Mouse (Mus musculus): ENCODE data around the gene Ankrd10. TPM values are rescaled to one million over a fixed set of nuclear protein-coding genes. Genes with fewer than 3 reads are reported as not detected.

The Ankrd10 gene
- total and polyA plus RNA-seq, 2 experiments, result 12.3 to 13.5 TPM

GRCm38 (mm10) chr8:11634331-11635011 lies 1.1 kb downstream of the Ankrd10 start:
- TF ChIP-seq POLR2A (IDR thresholded peaks at IDR 0.05; ENCODE audit: extremely low read depth, insufficient read depth, low read length) (no peak), CTCF (IDR thresholded peaks at IDR 0.05; ENCODE audit: low read depth, low read length) (no peak)
- 2% methylated on average over 39 of the region's 39 CpGs for WGBS
- peaks cover 4% of the 10 kb centered on the region; the same call in 1 of the 2 replicates for H3K36me3 ChIP-seq (ENCODE audit: control insufficient read depth, insufficient read depth, low read length)
- H3K27ac ChIP-seq (replicated peaks; ENCODE audit: insufficient read depth, low read depth, low read length), result no peak overlapping the region
- H3K27me3 ChIP-seq (ENCODE audit: control insufficient read depth, insufficient read depth, low read length), result no peaks in the 10 kb centered on the region
- peak; percentile 24 for DNase-seq (ENCODE audit: extremely low read depth, low read depth, low spot score)
- H3K9ac ChIP-seq (ENCODE audit: low read depth, low read length), result peak overlapping the region; percentile 80
- peaks cover 19% of the 10 kb centered on the region; the same call in 1 of the 2 replicates for H3K4me1 ChIP-seq (ENCODE audit: control insufficient read depth, insufficient read depth, low read length)
- peak overlapping the region; percentile 71 for H3K4me3 ChIP-seq (ENCODE audit: insufficient read depth, low read depth, low read length)
- H3K79me2 ChIP-seq (ENCODE audit: control insufficient read depth, insufficient read depth, low read length), result peaks cover 5% of the 10 kb centered on the region; the same call in 1 of the 2 replicates

GRCm38 (mm10) chr8:11633414-11633813 lies 2.1 kb downstream of the Ankrd10 start:
- no peak overlapping the region for H3K4me3 ChIP-seq (ENCODE audit: insufficient read depth, low read depth, low read length)
- H3K27me3 ChIP-seq (ENCODE audit: control insufficient read depth, insufficient read depth, low read length), result no peaks in the 10 kb centered on the region
- WGBS, result 20% methylated on average over 7 of the region's 7 CpGs
- peaks cover 5% of the 10 kb centered on the region; the same call in 1 of the 2 replicates for H3K79me2 ChIP-seq (ENCODE audit: control insufficient read depth, insufficient read depth, low read length)
- H3K9ac ChIP-seq (ENCODE audit: low read depth, low read length), result no peak overlapping the region
- peaks cover 5% of the 10 kb centered on the region; the same call in 1 of the 2 replicates for H3K36me3 ChIP-seq (ENCODE audit: control insufficient read depth, insufficient read depth, low read length)
- DNase-seq (ENCODE audit: extremely low read depth, low read depth, low spot score), result no peak
- no peak for TF ChIP-seq CTCF (IDR thresholded peaks at IDR 0.05; ENCODE audit: low read depth, low read length)
- no peak for TF ChIP-seq POLR2A (IDR thresholded peaks at IDR 0.05; ENCODE audit: extremely low read depth, insufficient read depth, low read length)
- peaks cover 19% of the 10 kb centered on the region; the same call in 1 of the 2 replicates for H3K4me1 ChIP-seq (ENCODE audit: control insufficient read depth, insufficient read depth, low read length)
- peak overlapping the region; percentile 14 for H3K27ac ChIP-seq (replicated peaks; ENCODE audit: insufficient read depth, low read depth, low read length)

- WGBS, result 3% methylated on average over 2 of the region's 2 CpGs
- DNase-seq (ENCODE audit: extremely low read depth, low read depth, low spot score), result peak; percentile 80
- H3K9ac ChIP-seq (ENCODE audit: low read depth, low read length), result no peak overlapping the region
- peaks cover 19% of the 10 kb centered on the region; the same call in 1 of the 2 replicates for H3K4me1 ChIP-seq (ENCODE audit: control insufficient read depth, insufficient read depth, low read length)
- H3K27me3 ChIP-seq (ENCODE audit: control insufficient read depth, insufficient read depth, low read length), result no peaks in the 10 kb centered on the region
- no peak for TF ChIP-seq POLR2A (IDR thresholded peaks at IDR 0.05; ENCODE audit: extremely low read depth, insufficient read depth, low read length)
- no peak for TF ChIP-seq CTCF (IDR thresholded peaks at IDR 0.05; ENCODE audit: low read depth, low read length)
- H3K4me3 ChIP-seq (ENCODE audit: insufficient read depth, low read depth, low read length), result no peak overlapping the region
- peaks cover 10% of the 10 kb centered on the region for H3K36me3 ChIP-seq (ENCODE audit: control insufficient read depth, insufficient read depth, low read length)
- H3K27ac ChIP-seq (replicated peaks; ENCODE audit: insufficient read depth, low read depth, low read length), result no peak overlapping the region
- H3K79me2 ChIP-seq (ENCODE audit: control insufficient read depth, insufficient read depth, low read length), result peaks cover 5% of the 10 kb centered on the region; the same call in 1 of the 2 replicates
Measured at GRCm38 (mm10) chr8:11632406-11632805, 3.2 kb downstream of the Ankrd10 start.

GRCm38 (mm10) chr8:11629206-11629605 lies 6.4 kb downstream of the Ankrd10 start:
- Histone ChIP-seq H3K27ac (replicated peaks; ENCODE audit: insufficient read depth, low read depth, low read length) (no peak overlapping the region), H3K9ac (ENCODE audit: low read depth, low read length) (no peak overlapping the region), H3K27me3 (ENCODE audit: control insufficient read depth, insufficient read depth, low read length) (no peaks in the 10 kb centered on the region), H3K36me3 (ENCODE audit: control insufficient read depth, insufficient read depth, low read length) (peaks cover 21% of the 10 kb centered on the region), H3K4me1 (ENCODE audit: control insufficient read depth, insufficient read depth, low read length) (peaks cover 14% of the 10 kb centered on the region; the same call in 1 of the 2 replicates), H3K4me3 (ENCODE audit: insufficient read depth, low read depth, low read length) (no peak overlapping the region), H3K79me2 (ENCODE audit: control insufficient read depth, insufficient read depth, low read length) (peaks cover 5% of the 10 kb centered on the region; the same call in 1 of the 2 replicates)
- no peak for TF ChIP-seq POLR2A (IDR thresholded peaks at IDR 0.05; ENCODE audit: extremely low read depth, insufficient read depth, low read length)
- TF ChIP-seq CTCF (IDR thresholded peaks at IDR 0.05; ENCODE audit: low read depth, low read length), result no peak
- no peak for DNase-seq (ENCODE audit: extremely low read depth, low read depth, low spot score)
- 93% methylated on average over 5 of the region's 5 CpGs for WGBS

- H3K79me2 ChIP-seq (ENCODE audit: control insufficient read depth, insufficient read depth, low read length), result peaks cover 5% of the 10 kb centered on the region; the same call in 1 of the 2 replicates
- H3K9ac ChIP-seq (ENCODE audit: low read depth, low read length), result no peak overlapping the region
- no peak overlapping the region for H3K27ac ChIP-seq (replicated peaks; ENCODE audit: insufficient read depth, low read depth, low read length)
- H3K36me3 ChIP-seq (ENCODE audit: control insufficient read depth, insufficient read depth, low read length), result peaks cover 23% of the 10 kb centered on the region
- no peaks in the 10 kb centered on the region for H3K27me3 ChIP-seq (ENCODE audit: control insufficient read depth, insufficient read depth, low read length)
- no peak for DNase-seq (ENCODE audit: extremely low read depth, low read depth, low spot score)
- 88% methylated on average over 7 of the region's 7 CpGs for WGBS
- H3K4me3 ChIP-seq (ENCODE audit: insufficient read depth, low read depth, low read length), result no peak overlapping the region
- TF ChIP-seq POLR2A (IDR thresholded peaks at IDR 0.05; ENCODE audit: extremely low read depth, insufficient read depth, low read length), result no peak
- TF ChIP-seq CTCF (IDR thresholded peaks at IDR 0.05; ENCODE audit: low read depth, low read length), result no peak
- peaks cover 11% of the 10 kb centered on the region; the same call in 1 of the 2 replicates for H3K4me1 ChIP-seq (ENCODE audit: control insufficient read depth, insufficient read depth, low read length)
Measured at GRCm38 (mm10) chr8:11628506-11629132, 6.9 kb downstream of the Ankrd10 start.

All from liver, adult 2 months (tissue).